Mouse (Mus musculus): Measurements from ENCODE around the gene Sidt2. TPM values are rescaled to one million over a fixed set of nuclear protein-coding genes. Genes with fewer than 3 reads are reported as not detected.
A peak's percentile ranks its signal among the peaks of the same experiment; 100 is the strongest.

Gene Sidt2
- 78.4 and 80.3 TPM in 2 replicates for total RNA-seq (2014; rRNA removed; ENCODE audit: low replicate concordance)
- polyA plus RNA-seq (2015; fragmentation: Nextera tagmentation; extraction: Ambion mirVana): 29.9 and 31.4 TPM in 2 replicates

- peak; percentile 94 for ATAC-seq (ENCODE audit: insufficient read depth, low read depth)
- Histone ChIP-seq H3K4me3 (ENCODE audit: low read depth, low read length) (peak within 1 kb of the TSS; percentile 87), H3K27me3 (ENCODE audit: control insufficient read depth, insufficient read depth, low read length) (no peaks in the 10 kb centered on the region), H3K4me1 (ENCODE audit: control insufficient read depth, insufficient read depth) (peaks cover 12% of the 10 kb centered on the region), H3K4me2 (ENCODE audit: low read depth, low read length) (peak within 1 kb of the TSS; percentile 81), H3K9me3 (replicated peaks; ENCODE audit: control insufficient read depth, low read length) (no peaks in the 10 kb centered on the region), H3K27ac (ENCODE audit: low read depth) (peak within 1 kb of the TSS; percentile 95), H3K36me3 (replicated peaks; ENCODE audit: control insufficient read depth, insufficient read depth, low read length) (peaks cover 19% of the 10 kb centered on the region), H3K9ac (replicated peaks; ENCODE audit: low read depth, low read length) (peak within 1 kb of the TSS; percentile 93)
- DNase-seq (ENCODE audit: low spot score): peak; percentile 89
- WGBS: under 1% methylated on average over 48 of the region's 48 CpGs
- TF ChIP-seq CTCF (IDR thresholded peaks at IDR 0.05; ENCODE audit: low read depth) (no peak), EP300 (IDR thresholded peaks at IDR 0.05; ENCODE audit: low read depth) (no peak)
These were observed at the start of gene Sidt2 for GRCm38 (mm10) chr9:45955107-45955963. TSS of gene Sidt2 (minus strand) at chr9:45955258.

GRCm38 (mm10) chr9:46004529-46004928 lies 49.5 kb upstream of the Sidt2 start:
- Histone ChIP-seq H3K4me3 (ENCODE audit: low read depth, low read length) (no peak overlapping the region), H3K9ac (replicated peaks; ENCODE audit: low read depth, low read length) (no peak overlapping the region), H3K4me2 (ENCODE audit: low read depth, low read length) (no peak overlapping the region), H3K27ac (ENCODE audit: low read depth) (no peak overlapping the region), H3K4me1 (ENCODE audit: control insufficient read depth, insufficient read depth) (no peaks in the 10 kb centered on the region), H3K36me3 (replicated peaks; ENCODE audit: control insufficient read depth, insufficient read depth, low read length) (no peaks in the 10 kb centered on the region), H3K9me3 (replicated peaks; ENCODE audit: control insufficient read depth, low read length) (no peaks in the 10 kb centered on the region), H3K27me3 (ENCODE audit: control insufficient read depth, insufficient read depth, low read length) (no peaks in the 10 kb centered on the region)
- 53% methylated on average over 3 of the region's 3 CpGs for WGBS
- no peak for DNase-seq (ENCODE audit: low spot score)
- no peak for TF ChIP-seq EP300 (IDR thresholded peaks at IDR 0.05; ENCODE audit: low read depth)
- no peak for TF ChIP-seq CTCF (IDR thresholded peaks at IDR 0.05; ENCODE audit: low read depth)
- ATAC-seq (ENCODE audit: insufficient read depth, low read depth): no peak

GRCm38 (mm10) chr9:46003729-46004128 lies 48.7 kb upstream of the Sidt2 start:
- TF ChIP-seq EP300 (IDR thresholded peaks at IDR 0.05; ENCODE audit: low read depth) (no peak), CTCF (IDR thresholded peaks at IDR 0.05; ENCODE audit: low read depth) (peak; percentile 86)
- Histone ChIP-seq H3K27ac (ENCODE audit: low read depth) (no peak overlapping the region), H3K4me1 (ENCODE audit: control insufficient read depth, insufficient read depth) (no peaks in the 10 kb centered on the region), H3K4me2 (ENCODE audit: low read depth, low read length) (0 out of 2 replicates have a peak overlapping the region, but pooled peaks have one; percentile 10), H3K9me3 (replicated peaks; ENCODE audit: control insufficient read depth, low read length) (no peaks in the 10 kb centered on the region), H3K9ac (replicated peaks; ENCODE audit: low read depth, low read length) (no peak overlapping the region), H3K36me3 (replicated peaks; ENCODE audit: control insufficient read depth, insufficient read depth, low read length) (no peaks in the 10 kb centered on the region), H3K27me3 (ENCODE audit: control insufficient read depth, insufficient read depth, low read length) (no peaks in the 10 kb centered on the region), H3K4me3 (ENCODE audit: low read depth, low read length) (no peak overlapping the region)
- 6% methylated on average over 7 of the region's 7 CpGs for WGBS
- ATAC-seq (ENCODE audit: insufficient read depth, low read depth) (peak; percentile 49; the same call in 1 of the 2 replicates), DNase-seq (ENCODE audit: low spot score) (peak; percentile 80)

GRCm38 (mm10) chr9:45999009-45999408 lies 44.0 kb upstream of the Sidt2 start:
- Histone ChIP-seq H3K9me3 (replicated peaks; ENCODE audit: control insufficient read depth, low read length) (no peaks in the 10 kb centered on the region), H3K27ac (ENCODE audit: low read depth) (no peak overlapping the region), H3K9ac (replicated peaks; ENCODE audit: low read depth, low read length) (no peak overlapping the region), H3K4me2 (ENCODE audit: low read depth, low read length) (no peak overlapping the region), H3K4me3 (ENCODE audit: low read depth, low read length) (no peak overlapping the region), H3K36me3 (replicated peaks; ENCODE audit: control insufficient read depth, insufficient read depth, low read length) (no peaks in the 10 kb centered on the region), H3K4me1 (ENCODE audit: control insufficient read depth, insufficient read depth) (no peaks in the 10 kb centered on the region), H3K27me3 (ENCODE audit: control insufficient read depth, insufficient read depth, low read length) (no peaks in the 10 kb centered on the region)
- ATAC-seq (ENCODE audit: insufficient read depth, low read depth): no peak
- TF ChIP-seq CTCF (IDR thresholded peaks at IDR 0.05; ENCODE audit: low read depth) (no peak), EP300 (IDR thresholded peaks at IDR 0.05; ENCODE audit: low read depth) (no peak)
- 76% methylated on average over 4 of the region's 4 CpGs for WGBS
- DNase-seq (ENCODE audit: low spot score): no peak

GRCm38 (mm10) chr9:45985229-45985567 lies 30.1 kb upstream of the Sidt2 start:
- ATAC-seq (ENCODE audit: insufficient read depth, low read depth): peak; percentile 31; the same call in 1 of the 2 replicates

More at GRCm38 (mm10) chr9:45985229-45985567, 30.1 kb upstream of the Sidt2 start:
- H3K4me3 ChIP-seq (ENCODE audit: low read depth, low read length): peak overlapping the region; percentile 91
- no peaks in the 10 kb centered on the region for H3K27me3 ChIP-seq (ENCODE audit: control insufficient read depth, insufficient read depth, low read length)
- 3% methylated on average over 4 of the region's 4 CpGs for WGBS
- H3K4me1 ChIP-seq (ENCODE audit: control insufficient read depth, insufficient read depth): peaks cover 15% of the 10 kb centered on the region
- H3K9ac ChIP-seq (replicated peaks; ENCODE audit: low read depth, low read length): peak overlapping the region; percentile 95
- no peak for TF ChIP-seq EP300 (IDR thresholded peaks at IDR 0.05; ENCODE audit: low read depth)
- no peak for TF ChIP-seq CTCF (IDR thresholded peaks at IDR 0.05; ENCODE audit: low read depth)
- peak; percentile 39 for DNase-seq (ENCODE audit: low spot score)
- H3K9me3 ChIP-seq (replicated peaks; ENCODE audit: control insufficient read depth, low read length): no peaks in the 10 kb centered on the region
- no peaks in the 10 kb centered on the region for H3K36me3 ChIP-seq (replicated peaks; ENCODE audit: control insufficient read depth, insufficient read depth, low read length)
- peak overlapping the region; percentile 89 for H3K4me2 ChIP-seq (ENCODE audit: low read depth, low read length)
- H3K27ac ChIP-seq (ENCODE audit: low read depth): peak overlapping the region; percentile 92

Measured in heart, postnatal 0 days (tissue).